Mouse (Mus musculus) heart, adult 2 months (tissue): ENCODE measurements around the gene Zfp207. TPM values are rescaled to one million over a fixed set of nuclear protein-coding genes. Genes with fewer than 3 reads are reported as not detected.
A peak's percentile ranks its signal among the peaks of the same experiment; 100 is the strongest.

Experiments used
- DNase-seq, 2 experiments: peaks; one replicate each; pipeline ENCODE4 v3.0.0; 2021
- H3K27ac ChIP-seq: fragments of 200-600 bp; 2 replicates; pipeline ENCODE4 v1.8.1; 2022
- H3K27me3 ChIP-seq: fragments of 200-500 bp; 2 replicates; pipeline ENCODE4 v1.6.1; 2012; ENCODE audit warnings: mild to moderate bottlenecking, low read length, inconsistent platforms, mixed read lengths; ENCODE audit not compliant: control insufficient read depth, insufficient read depth
- H3K36me3 ChIP-seq: fragments of 200-500 bp; 2 replicates; pipeline ENCODE4 v1.6.1; 2012; ENCODE audit warnings: low read length, inconsistent platforms; ENCODE audit not compliant: control insufficient read depth, insufficient read depth
- H3K4me1 ChIP-seq: fragments of 200-500 bp; 2 replicates; pipeline ENCODE4 v1.6.1; 2011; ENCODE audit warnings: low read length; ENCODE audit not compliant: control insufficient read depth, insufficient read depth
- H3K4me3 ChIP-seq: fragments of 200-600 bp; 2 replicates; pipeline ENCODE4 v1.8.1; 2022
- H3K79me2 ChIP-seq: fragments of 200-500 bp; replicated peaks from 2 replicates; pipeline ENCODE4 v1.6.1; 2012; ENCODE audit warnings: mild to moderate bottlenecking, inconsistent platforms, low read length, moderate library complexity, mixed read lengths; ENCODE audit not compliant: control insufficient read depth, insufficient read depth
- H3K9ac ChIP-seq: fragments of 200-500 bp; 2 replicates; pipeline ENCODE4 v1.6.1; 2012; ENCODE audit warnings: low read depth, mild to moderate bottlenecking, control low read depth, inconsistent platforms, low read length, mixed read lengths
- CTCF ChIP-seq: fragments of 200-600 bp; IDR thresholded peaks from 2 replicates; pipeline ENCODE4 v1.8.1; 2022; ENCODE audit warnings: antibody characterized with exemption, mild to moderate bottlenecking, moderate library complexity
- EP300 ChIP-seq: fragments of 200-500 bp; IDR thresholded peaks from 2 replicates; pipeline ENCODE4 v1.6.1; 2011; ENCODE audit warnings: low read depth, low read length, control low read depth; ENCODE audit not compliant: insufficient read depth
- POLR2A ChIP-seq: fragments of 200-500 bp; IDR thresholded peaks from 2 replicates; pipeline ENCODE4 v1.6.1; 2011; ENCODE audit warnings: mild to moderate bottlenecking, low read depth, low read length, control low read depth; ENCODE audit not compliant: insufficient read depth
- WGBS: fragments of 180-500 bp; shearing (Covaris S2); methylation state at CpG from one replicate; pipeline ENCODE4 v1.1.7; 2018; 5-methylcytosine and 5-hydroxymethylcytosine counted together
- intact Hi-C: fragments of 180-260 bp; cut with DNase I; formaldehyde crosslinking; loops from one replicate; pipeline ENCODE4 v1.15.1; 2025
- long read RNA-seq: library from polyadenylated mRNA; stranded (forward); transcript quantifications from one replicate; pipeline ENCODE4 v2.0.0, GENCODE M21; 2021
- polyA plus RNA-seq: library from polyadenylated mRNA; depleted of rRNA; stranded (reverse); fragments of >200 nt; gene quantifications from 2 replicates; pipeline ENCODE4 v1.2.3, GENCODE M21; 2012; rRNA removed
- total RNA-seq, 2 experiments: library from RNA; stranded (reverse); gene quantifications; 2 replicates each; pipeline ENCODE4 v1.2.3; 2021

The Zfp207 gene
- total RNA-seq (10 to 100 TPM; 58.3 to 59.9 TPM), polyA plus RNA-seq (63.0 and 99.1 TPM in 2 replicates)
- long read RNA-seq, transcript Zfp207-202 (12 exons, 1,562 nt): major isoform, 24 of 41 reads
- long read RNA-seq, transcript Zfp207-201 (11 exons, 2,245 nt): minor isoform, 11 of 41 reads
- long read RNA-seq, partial matches to known transcripts: 2 of 41 reads
- long read RNA-seq, other reads (novel, unspliced or antisense): 1 of 41 reads

GRCm38 (mm10) chr11:80383019-80383625 lies at the start of gene Zfp207:
Zfp207 (plus strand) TSS chr11:80383279.
- Histone ChIP-seq H3K27me3 (no peaks in the 10 kb centered on the region), H3K79me2 (no peaks in the 10 kb centered on the region), H3K4me1 (peaks cover 4% of the 10 kb centered on the region), H3K4me3 (peak within 1 kb of the TSS; percentile 89), H3K9ac (peak within 1 kb of the TSS; percentile 85), H3K27ac (peak within 1 kb of the TSS; percentile 96), H3K36me3 (peaks cover 28% of the 10 kb centered on the region)
- no peak for TF ChIP-seq EP300
- TF ChIP-seq POLR2A: peak; percentile 99
- WGBS: under 1% methylated on average over 33 of the region's 33 CpGs
- DNase-seq: peak; percentile 97 to 98
- intact Hi-C loops: no loop called here

- Histone ChIP-seq H3K36me3 (no peaks in the 10 kb centered on the region), H3K27me3 (no peaks in the 10 kb centered on the region), H3K79me2 (no peaks in the 10 kb centered on the region), H3K4me1 (peaks cover 2% of the 10 kb centered on the region; the same call in 1 of the 2 replicates), H3K9ac (no peak overlapping the region), H3K27ac (no peak overlapping the region), H3K4me3 (no peak overlapping the region)
- intact Hi-C loops: no loop called here
- WGBS: 13% methylated on average over 7 of the region's 7 CpGs
- no peak for TF ChIP-seq CTCF
- no peak for TF ChIP-seq POLR2A
- TF ChIP-seq EP300: no peak
- no peak for DNase-seq
These were observed 47.3 kb upstream of the Zfp207 start for GRCm38 (mm10) chr11:80335609-80336350.

DNA sequence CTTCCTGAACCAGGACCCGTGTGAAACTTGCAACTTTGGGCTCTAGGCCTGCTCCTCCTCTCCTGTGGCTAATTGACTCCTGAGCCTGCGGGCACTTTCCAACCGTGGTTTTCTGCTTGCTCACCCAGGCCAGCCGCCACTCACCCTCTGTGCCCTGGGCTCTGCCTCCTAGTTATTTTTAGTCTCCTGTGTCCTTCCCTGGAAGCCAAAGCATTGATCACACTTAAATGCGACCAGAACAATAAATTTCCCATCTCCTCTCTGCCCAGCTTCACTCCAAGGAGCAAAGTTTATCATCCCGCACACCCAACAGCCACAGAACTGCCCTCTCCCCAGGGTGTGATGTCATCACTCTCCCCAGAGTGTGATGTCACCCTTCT lies 46.7 kb upstream of the Zfp207 start:
- Histone ChIP-seq H3K36me3 (no peaks in the 10 kb centered on the region), H3K27me3 (no peaks in the 10 kb centered on the region), H3K9ac (no peak overlapping the region), H3K27ac (no peak overlapping the region; the same call in 1 of the 2 replicates), H3K4me3 (no peak overlapping the region), H3K79me2 (no peaks in the 10 kb centered on the region), H3K4me1 (peaks cover 2% of the 10 kb centered on the region; the same call in 1 of the 2 replicates)
- WGBS: 23% methylated on average over 6 of the region's 6 CpGs
- peak in 1 of 2 experiments; percentile 31 for DNase-seq
- no peak for TF ChIP-seq CTCF
- TF ChIP-seq EP300: no peak
- TF ChIP-seq POLR2A: no peak
- intact Hi-C loops: no loop called here

DNA sequence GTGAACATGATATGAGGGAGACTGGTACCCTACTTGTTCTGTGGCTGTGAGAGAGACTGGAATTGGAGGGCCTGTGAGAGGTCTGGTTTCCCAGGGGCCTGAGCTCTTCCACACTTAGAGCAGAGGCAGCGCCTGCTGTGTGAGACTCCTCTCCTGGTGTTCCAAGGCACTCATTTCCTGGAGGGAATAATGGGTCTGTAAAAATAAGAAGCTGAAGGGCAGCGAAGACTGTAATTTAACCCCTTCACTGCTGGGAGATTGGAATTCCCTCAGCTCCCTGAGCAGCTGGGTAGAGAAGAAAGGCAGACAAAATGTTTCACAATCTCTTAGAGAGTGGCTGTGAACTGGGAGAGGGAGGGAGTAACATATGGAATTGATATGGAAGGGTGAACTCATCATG lies 40.6 kb upstream of the Zfp207 start:
- no peaks in the 10 kb centered on the region for H3K79me2 ChIP-seq
- WGBS: 23% methylated on average over 2 of the region's 2 CpGs
- no peak overlapping the region for H3K9ac ChIP-seq
- H3K4me3 ChIP-seq: no peak overlapping the region
- no peak overlapping the region for H3K27ac ChIP-seq
- TF ChIP-seq POLR2A (no peak), CTCF (no peak), EP300 (no peak)
- intact Hi-C loops: no loop called here
- no peaks in the 10 kb centered on the region for H3K36me3 ChIP-seq
- H3K27me3 ChIP-seq: no peaks in the 10 kb centered on the region
- no peaks in the 10 kb centered on the region for H3K4me1 ChIP-seq
- no peak for DNase-seq

- Histone ChIP-seq H3K36me3 (no peaks in the 10 kb centered on the region), H3K4me3 (no peak overlapping the region), H3K27me3 (no peaks in the 10 kb centered on the region), H3K27ac (no peak overlapping the region), H3K9ac (no peak overlapping the region), H3K79me2 (no peaks in the 10 kb centered on the region), H3K4me1 (no peaks in the 10 kb centered on the region)
- DNase-seq: peak; percentile 70 to 87
- WGBS: 77% methylated on average over 5 of the region's 5 CpGs
- intact Hi-C loops: loop anchor here (1.0 to 5.0 kb wide), 2 partner anchors 50 to 65 kb away; partner anchors contain the start of gene Rhbdl3
- TF ChIP-seq CTCF (0 out of 2 replicates have a peak, but pooled peaks have one; percentile 100), EP300 (0 out of 2 replicates have a peak, but pooled peaks have one; percentile 45), POLR2A (no peak)
These were observed 31.1 kb upstream of the Zfp207 start for GRCm38 (mm10) chr11:80351832-80352430.

- Histone ChIP-seq H3K79me2 (no peaks in the 10 kb centered on the region), H3K27me3 (no peaks in the 10 kb centered on the region), H3K27ac (no peak overlapping the region), H3K36me3 (no peaks in the 10 kb centered on the region), H3K4me3 (no peak overlapping the region), H3K4me1 (no peaks in the 10 kb centered on the region), H3K9ac (no peak overlapping the region)
- WGBS: 49% methylated on average over 4 of the region's 4 CpGs
- TF ChIP-seq CTCF (peak; percentile 34), EP300 (no peak), POLR2A (no peak)
- peak in 1 of 2 experiments; percentile 18 for DNase-seq
- intact Hi-C loops: loop anchor here (5.0 kb wide), 1 partner anchor 53 kb away; the partner anchor contains the start of gene Rhbdl3
These were observed 28.2 kb upstream of the Zfp207 start for GRCm38 (mm10) chr11:80354832-80355231.
